Mouse (Mus musculus) embryonic fibroblast, embryonic 13.5 days (primary cell): ENCODE measurements around the gene Nanp.

Experiments used
- CTCF ChIP-seq: IDR thresholded peaks from 2 replicates; pipeline ENCODE4 v1.5.1; 2011; ENCODE audit warnings: mild to moderate bottlenecking, control low read depth, low read length, moderate library complexity, borderline replicate concordance; ENCODE audit not compliant: insufficient read depth
- POLR2A ChIP-seq: IDR thresholded peaks from 2 replicates; pipeline ENCODE4 v1.6.1; 2011; ENCODE audit warnings: low read depth, mild to moderate bottlenecking, control low read depth, low read length, moderate library complexity

DNA sequence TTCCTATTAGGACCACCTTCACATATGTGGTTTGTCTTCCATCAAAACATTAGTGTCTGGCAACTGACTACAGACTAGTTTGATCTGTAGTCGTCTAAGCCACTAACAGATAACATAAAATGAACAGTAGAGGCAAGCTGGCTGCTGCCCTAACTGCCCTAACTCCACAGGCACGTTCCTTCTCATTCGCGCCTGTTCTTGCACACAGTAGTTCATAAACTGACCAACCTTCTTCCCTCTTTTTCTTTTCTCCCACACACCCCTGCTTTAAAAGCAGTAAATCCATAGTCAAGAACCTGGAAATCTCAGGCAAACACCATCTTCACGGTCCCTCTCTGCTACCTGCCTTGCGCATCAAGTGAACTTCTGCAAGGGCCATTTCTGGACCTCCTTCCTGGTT lies 31.2 kb downstream of the Nanp start:
- TF ChIP-seq POLR2A, result no peak
- no peak for TF ChIP-seq CTCF
